Mouse (Mus musculus): Measurements from ENCODE around the gene Ccdc170.

DNA sequence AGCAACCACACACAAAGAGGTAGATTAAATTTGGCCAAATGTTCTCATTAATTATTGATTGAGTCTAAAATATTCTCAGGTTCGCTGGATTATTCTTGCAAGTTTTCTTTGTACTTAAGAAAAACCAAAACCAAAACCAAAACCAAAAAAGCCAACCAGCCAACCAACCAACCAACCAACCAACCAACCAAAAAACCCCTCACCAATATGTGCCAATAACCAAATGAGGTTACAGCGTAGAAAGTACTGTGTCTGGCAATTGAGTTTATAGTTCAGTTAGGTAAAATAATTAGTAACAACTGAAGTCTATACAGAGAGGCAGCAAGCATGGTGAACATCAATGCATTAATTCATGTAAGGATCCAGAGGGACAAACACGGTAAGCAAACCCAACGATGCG, 7.6 kb downstream of the Ccdc170 start:
- TF ChIP-seq EP300 (optimal IDR thresholded peaks at IDR 0.05) (no peak), CTCF (IDR thresholded peaks at IDR 0.05; ENCODE audit: low read depth) (no peak)

All from stomach, postnatal 0 days (tissue).